Mouse (Mus musculus) CH12.LX (cell line): ENCODE data around the gene Becn1. TPM values are rescaled to one million over a fixed set of nuclear protein-coding genes. Genes with fewer than 3 reads are reported as not detected.
A peak's percentile ranks its signal among the peaks of the same experiment; 100 is the strongest.

Experiments
- DNase-seq: peaks from one replicate; pipeline ENCODE4 v3.0.0-alpha.2; 2013; ENCODE audit errors: extremely low read depth
- H3K27ac ChIP-seq: 2 replicates; pipeline ENCODE4 v1.5.1; 2012; ENCODE audit warnings: low read depth, mild to moderate bottlenecking, control low read depth, moderate library complexity; ENCODE audit not compliant: insufficient read depth
- H3K27me3 ChIP-seq: replicated peaks from 2 replicates; pipeline ENCODE3; 2012; ENCODE audit warnings: inconsistent platforms
- H3K36me3 ChIP-seq, 2 experiments: replicated peaks in 1 of 2; 2 replicates each; pipeline versions ENCODE3 to v1.6.1; 2012; ENCODE audit warnings: inconsistent platforms in 1 of 2, low read length in 1 of 2, mild to moderate bottlenecking in 1 of 2, mixed read lengths in 1 of 2, moderate library complexity in 1 of 2; ENCODE audit not compliant: control insufficient read depth in 1 of 2, insufficient read depth in 1 of 2
- H3K4me1 ChIP-seq, 2 experiments: 2 replicates each; pipeline ENCODE4 v1.6.1; 2012; ENCODE audit warnings: inconsistent platforms in 1 of 2, moderate library complexity in 1 of 2; ENCODE audit not compliant: insufficient read depth in 2 of 2, control insufficient read depth in 1 of 2
- H3K4me2 ChIP-seq: 2 replicates; pipeline ENCODE4 v1.6.1; 2012; ENCODE audit warnings: low read depth, mild to moderate bottlenecking, control low read depth; ENCODE audit not compliant: poor library complexity, insufficient read depth, severe bottlenecking
- H3K4me3 ChIP-seq, 3 experiments: fragments of 150-350 bp in 1 of 3; sonication (generic) in 1 of 3; replicated peaks in 1 of 3; 2 replicates each; pipeline versions ENCODE3 to v1.5.1; 2011 to 2012; ENCODE audit warnings: low read depth in 2 of 3, low read length in 2 of 3, mild to moderate bottlenecking in 2 of 3, moderate library complexity in 2 of 3, control low read depth in 1 of 3, improper control_type of control experiment in 1 of 3, inconsistent platforms in 1 of 3, mixed read lengths in 1 of 3; ENCODE audit not compliant: poor library complexity in 1 of 3
- H3K79me2 ChIP-seq: replicated peaks from 2 replicates; pipeline ENCODE4 v1.6.1; 2012; ENCODE audit warnings: mild to moderate bottlenecking, moderate library complexity; ENCODE audit not compliant: control insufficient read depth, poor library complexity, insufficient read depth, severe bottlenecking; ENCODE audit errors: extremely low read depth
- H3K9ac ChIP-seq: 2 replicates; pipeline ENCODE4 v1.6.1; 2012; ENCODE audit warnings: low read depth, mild to moderate bottlenecking, control low read depth, moderate library complexity; ENCODE audit not compliant: insufficient read depth
- H3K9me3 ChIP-seq: replicated peaks from 2 replicates; pipeline ENCODE3; 2012; ENCODE audit warnings: low read length, inconsistent platforms, mixed read lengths
- BHLHE40 ChIP-seq: IDR thresholded peaks from 2 replicates; pipeline ENCODE4 v1.6.1; 2011; ENCODE audit warnings: mild to moderate bottlenecking, low read depth, low read length, improper control_type of control experiment
- CTCF ChIP-seq, 2 experiments: IDR thresholded peaks in 1 of 2; conservative IDR thresholded peaks in 1 of 2; 2 replicates each; pipeline ENCODE4 v1.5.1; 2011 to 2012; ENCODE audit warnings: low read depth in 2 of 2, low read length in 2 of 2, improper control_type of control experiment in 1 of 2, inconsistent platforms in 1 of 2, mild to moderate bottlenecking in 1 of 2, moderate library complexity in 1 of 2
- ELF1 ChIP-seq: IDR thresholded peaks from 2 replicates; pipeline ENCODE4 v1.6.1; 2014; ENCODE audit warnings: low read depth, mild to moderate bottlenecking, inconsistent platforms, low read length, improper control_type of control experiment
- EP300 ChIP-seq: IDR thresholded peaks from 2 replicates; pipeline ENCODE4 v1.6.1; 2011; ENCODE audit warnings: low read length, improper control_type of control experiment
- ETS1 ChIP-seq: conservative IDR thresholded peaks from 2 replicates; pipeline ENCODE4 v1.6.1; 2012; ENCODE audit warnings: low read depth, mild to moderate bottlenecking, inconsistent platforms, low read length, improper control_type of control experiment, moderate library complexity
- GABPA ChIP-seq: IDR thresholded peaks from 2 replicates; pipeline ENCODE4 v1.6.1; 2012; ENCODE audit warnings: low read depth, low read length, improper control_type of control experiment, inconsistent platforms; ENCODE audit not compliant: insufficient replicate concordance
- HCFC1 ChIP-seq: IDR thresholded peaks from 2 replicates; pipeline ENCODE4 v1.6.1; 2012; ENCODE audit warnings: low read depth, mild to moderate bottlenecking, inconsistent platforms, low read length, improper control_type of control experiment
- KAT2A ChIP-seq: IDR thresholded peaks from 2 replicates; pipeline ENCODE4 v1.6.1; 2012; ENCODE audit warnings: low read length, improper control_type of control experiment, inconsistent platforms; ENCODE audit not compliant: insufficient replicate concordance
- MAZ ChIP-seq: IDR thresholded peaks from 2 replicates; pipeline ENCODE4 v1.6.1; 2012; ENCODE audit warnings: low read depth, mild to moderate bottlenecking, inconsistent platforms, low read length, improper control_type of control experiment, moderate library complexity
- MYC ChIP-seq: IDR thresholded peaks from 2 replicates; pipeline ENCODE4 v1.6.1; 2011; ENCODE audit warnings: low read depth, mild to moderate bottlenecking, improper control_type of control experiment, low read length
- NRF1 ChIP-seq: IDR thresholded peaks from 2 replicates; pipeline ENCODE4 v1.6.1; 2014; ENCODE audit warnings: low read depth, mild to moderate bottlenecking, inconsistent platforms, low read length, improper control_type of control experiment, moderate library complexity
- POLR2A ChIP-seq: IDR thresholded peaks from 2 replicates; pipeline ENCODE4 v1.6.1; 2011; ENCODE audit warnings: low read depth, mild to moderate bottlenecking, improper control_type of control experiment, low read length
- RAD21 ChIP-seq: IDR thresholded peaks from 2 replicates; pipeline ENCODE4 v1.6.1; 2011; ENCODE audit warnings: low read depth, mild to moderate bottlenecking, low read length, improper control_type of control experiment, moderate library complexity
- SIN3A ChIP-seq: IDR thresholded peaks from 2 replicates; pipeline ENCODE4 v1.6.1; 2012; ENCODE audit warnings: low read length, improper control_type of control experiment, inconsistent platforms
- TBP ChIP-seq: conservative IDR thresholded peaks from 2 replicates; pipeline ENCODE4 v1.6.1; 2011; ENCODE audit warnings: low read depth, low read length, improper control_type of control experiment
- TCF12 ChIP-seq: IDR thresholded peaks from 2 replicates; pipeline ENCODE4 v1.6.1; 2014; ENCODE audit warnings: low read depth, mild to moderate bottlenecking, inconsistent platforms, low read length, improper control_type of control experiment
- UBTF ChIP-seq: IDR thresholded peaks from 2 replicates; pipeline ENCODE4 v1.6.1; 2012; ENCODE audit warnings: low read depth, mild to moderate bottlenecking, inconsistent platforms, low read length, improper control_type of control experiment, moderate library complexity
- ZC3H11A ChIP-seq: IDR thresholded peaks from 2 replicates; pipeline ENCODE4 v1.6.1; 2012; ENCODE audit warnings: low read depth, mild to moderate bottlenecking, inconsistent platforms, low read length, improper control_type of control experiment
- ZNF384 ChIP-seq: IDR thresholded peaks from 2 replicates; pipeline ENCODE4 v1.6.1; 2012; ENCODE audit warnings: low read depth, low read length, improper control_type of control experiment, inconsistent platforms
- dilution Hi-C: fragments of 300-500 bp; cut with MboI; formaldehyde crosslinking; loops from 2 replicates; pipeline ENCODE4 v1.14.3; 2020; ENCODE audit warnings: low sequenced_read_pairs; ENCODE audit not compliant: extremely low pct_unique_long_range_greater_than_20kb, extremely low pct_ligation_motif_present
- in situ Hi-C: fragments of 300-500 bp; cut with MboI; formaldehyde crosslinking; loops from 3 replicates; pipeline ENCODE4 v1.14.3; 2019; ENCODE audit warnings: low sequenced_read_pairs, low pct_ligation_motif_present, low pct_unique_long_range_greater_than_20kb, mixed read lengths
- polyA plus RNA-seq: library from polyadenylated mRNA; unstranded; fragments of >175 nt; gene quantifications from 2 replicates; pipeline ENCODE4 v1.2.1, GENCODE M21; 2012; ENCODE audit warnings: low read depth; ENCODE audit not compliant: insufficient read length
- total RNA-seq, 2 experiments: library from RNA; depleted of rRNA; stranded (reverse); fragments of 300-350 nt in 1 of 2; fragments of >200 nt in 1 of 2; gene quantifications; 2 replicates each; pipeline ENCODE4 v1.2.3; 2012 to 2014

The Becn1 gene
- total and polyA plus RNA-seq, 3 experiments: 177 to 280 (median 224) TPM

- in situ Hi-C loops (no loop called here), dilution Hi-C loops (no loop called here)
- DNase-seq: no peak
- Histone ChIP-seq H3K27ac (peak overlapping the region; percentile 49), H3K4me3 (peak overlapping the region; percentile 90 to 97 (median 94)), H3K27me3 (no peaks in the 10 kb centered on the region), H3K4me2 (peak overlapping the region; percentile 69), H3K9me3 (no peaks in the 10 kb centered on the region), H3K9ac (peak overlapping the region; percentile 93), H3K36me3 (peaks cover 22 to 28% of the 10 kb centered on the region in 2 experiments), H3K79me2 (peaks cover 36% of the 10 kb centered on the region), H3K4me1 (peaks cover 6 to 28% of the 10 kb centered on the region in 2 experiments)
- TF ChIP-seq UBTF (no peak), NRF1 (no peak), ZNF384 (peak; percentile 66; the same call in 1 of the 2 replicates), TCF12 (no peak), POLR2A (no peak)
Measured at GRCm38 (mm10) chr11:101315082-101315650, 13.1 kb upstream of the Becn1 start.

GRCm38 (mm10) chr11:101314567-101314966, 12.5 kb upstream of the Becn1 start:
- in situ Hi-C loops (no loop called here), dilution Hi-C loops (no loop called here)
- no peak for DNase-seq
- H3K79me2 ChIP-seq: peaks cover 34% of the 10 kb centered on the region
- peaks cover 6 to 28% of the 10 kb centered on the region in 2 experiments for H3K4me1 ChIP-seq
- TF ChIP-seq TBP (no peak), CTCF (conservative IDR thresholded peaks at IDR 0.05 in 1 of 2, IDR thresholded peaks at IDR 0.05 in 1 of 2; ENCODE audit: low read depth in 2 of 2, low read length in 2 of 2) (peak in 1 of 2 experiments; percentile 66; a peak in 2 of 4 replicates), MAZ (no peak), ELF1 (no peak), RAD21 (peak; percentile 4), GABPA (no peak), BHLHE40 (no peak), POLR2A (no peak), HCFC1 (no peak), ZC3H11A (no peak), EP300 (no peak), MYC (peak; percentile 65; the same call in 1 of the 2 replicates), ETS1 (no peak), KAT2A (no peak), SIN3A (no peak)
- H3K4me3 ChIP-seq: no peak overlapping the region
- no peak overlapping the region for H3K27ac ChIP-seq
- H3K36me3 ChIP-seq: peaks cover 16 to 22% of the 10 kb centered on the region in 2 experiments
- H3K27me3 ChIP-seq: peaks cover under 1% of the 10 kb centered on the region
- H3K4me2 ChIP-seq: no peak overlapping the region
- H3K9ac ChIP-seq: no peak overlapping the region
- no peaks in the 10 kb centered on the region for H3K9me3 ChIP-seq
